Mouse (Mus musculus) adrenal gland, adult 18-20 months (tissue): Measurements from ENCODE around the gene Dock9. TPM values are rescaled to one million over a fixed set of nuclear protein-coding genes. Genes with fewer than 3 reads are reported as not detected.

ENCODE experiments used
- DNase-seq, 2 experiments: peaks; one replicate each; pipeline ENCODE4 v3.0.0; 2021 to 2022; ENCODE audit warnings: low spot score in 2 of 2
- total RNA-seq, 2 experiments: library from RNA; stranded (reverse); gene quantifications; 1 replicate in 1 of 2; 2 replicates in 1 of 2; pipeline ENCODE4 v1.2.3; 2021

Gene Dock9
- total RNA-seq, 2 experiments from 2014 or later = 19.7 to 24.3 TPM

DNA sequence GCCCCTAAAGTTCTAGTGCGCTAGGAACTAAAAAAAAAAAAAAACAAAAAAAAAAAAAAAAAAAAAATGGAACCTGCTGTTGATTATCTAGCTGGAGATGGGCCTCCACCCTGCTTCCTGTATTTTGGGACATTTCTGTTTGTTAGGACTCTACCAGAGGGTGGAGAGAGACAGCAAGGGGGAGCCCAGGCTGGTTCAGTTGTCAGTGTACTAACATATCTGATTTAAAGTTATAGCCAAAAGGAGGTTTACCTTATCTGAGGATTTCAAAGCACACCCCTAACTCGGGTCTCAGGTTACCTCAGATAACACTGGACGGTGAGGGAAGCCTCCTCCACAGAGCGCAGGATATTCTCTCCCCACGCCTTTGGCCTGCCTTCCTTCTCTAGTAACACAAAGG is 4.0 kb downstream of the Dock9 start:
- no peak for DNase-seq

DNA sequence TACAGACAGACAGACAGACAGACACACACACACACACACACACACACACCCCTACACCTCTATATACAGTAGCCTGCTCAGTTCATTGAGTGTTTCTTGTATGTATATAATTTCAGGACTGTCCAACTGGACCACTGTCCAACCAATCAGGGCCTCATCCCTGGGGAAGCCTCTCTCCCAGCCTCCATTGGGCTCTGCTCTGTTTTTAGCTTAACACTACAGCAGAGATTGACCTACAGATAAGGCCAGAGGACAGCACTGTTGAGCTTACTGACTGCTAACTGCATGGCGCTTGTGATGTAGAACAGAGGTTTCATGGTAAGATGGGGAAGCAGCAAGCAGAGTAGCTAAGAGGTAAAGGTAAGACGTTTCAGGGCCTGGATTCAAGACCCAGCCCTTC is 5.7 kb downstream of the Dock9 start:
- DNase-seq = no peak

DNA sequence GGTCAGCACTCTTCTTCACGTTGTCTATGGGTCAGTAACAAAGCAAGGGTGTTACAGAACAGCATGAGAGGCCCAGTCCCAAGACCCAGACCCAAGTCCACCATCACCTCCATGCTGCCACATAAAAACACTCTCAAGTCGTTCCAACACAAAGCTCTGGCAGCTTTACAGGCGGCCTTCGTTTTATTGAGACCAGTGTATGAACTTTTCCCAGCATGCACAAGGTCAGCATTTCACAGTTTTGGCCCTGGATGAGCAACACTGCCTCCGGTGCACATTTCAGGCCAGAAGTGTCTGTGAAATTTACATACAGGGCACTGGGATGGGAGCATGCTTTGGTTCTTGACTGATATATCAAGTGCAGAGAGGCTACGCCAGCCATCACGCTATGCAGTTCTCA is 6.5 kb downstream of the Dock9 start:
- no peak for DNase-seq

DNA sequence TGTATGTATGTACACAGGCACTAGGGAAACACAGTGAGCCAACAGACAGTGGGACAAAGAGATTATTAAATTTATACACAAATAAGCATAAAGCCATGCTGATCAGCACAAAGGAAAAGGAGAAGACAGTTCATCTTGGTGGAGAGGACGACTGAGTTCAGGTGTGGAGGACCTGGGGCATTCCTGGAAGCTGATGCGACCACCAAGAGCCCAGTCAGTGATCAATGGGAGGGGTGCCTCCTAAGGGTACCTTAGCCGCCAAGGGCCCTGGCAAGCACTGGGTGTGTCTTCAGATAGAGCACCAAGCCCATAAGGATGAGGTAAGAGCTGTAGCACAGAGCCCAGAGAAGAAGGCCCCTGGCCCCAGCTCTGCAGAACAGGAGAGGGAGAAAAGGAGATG is 8.4 kb downstream of the Dock9 start:
- no peak for DNase-seq

DNA sequence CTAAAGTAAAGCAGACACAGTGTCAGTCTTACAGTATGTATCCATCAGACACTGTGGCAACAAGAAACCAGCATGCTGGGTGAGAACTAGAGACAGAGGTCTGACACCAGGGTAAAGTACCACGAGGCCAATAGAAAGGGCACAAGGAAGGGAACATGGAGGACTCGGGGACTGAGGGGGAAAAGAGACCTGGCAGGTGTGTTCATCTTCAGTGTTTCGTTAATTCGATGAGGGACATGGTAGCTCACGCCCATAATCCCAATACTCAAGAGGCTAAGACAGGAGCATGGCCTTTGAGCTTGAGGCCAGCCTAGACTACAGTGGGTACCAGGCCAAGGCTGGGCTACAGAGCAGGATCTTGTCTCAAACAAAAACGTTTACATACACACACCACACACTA is 9.2 kb downstream of the Dock9 start:
- DNase-seq = no peak

DNA sequence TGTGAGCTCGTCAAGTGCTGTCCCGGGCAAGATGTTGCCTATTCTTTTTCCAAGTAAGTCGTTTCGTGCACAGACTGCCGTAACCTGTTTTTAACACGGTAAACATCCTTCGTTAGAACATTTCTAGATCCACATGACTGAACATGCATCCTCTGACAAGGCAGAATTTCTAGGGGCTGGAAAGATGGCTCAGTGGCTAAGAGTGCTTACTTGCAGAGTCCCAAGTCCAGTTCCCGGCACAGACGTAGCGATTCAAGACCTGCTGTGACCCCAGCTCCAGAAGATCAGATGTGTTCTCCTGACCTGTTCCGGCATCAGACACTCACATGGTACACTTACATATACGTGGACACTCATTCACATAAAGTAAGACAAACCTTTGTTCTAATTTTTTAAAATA is 10.2 kb downstream of the Dock9 start:
- no peak for DNase-seq

DNA sequence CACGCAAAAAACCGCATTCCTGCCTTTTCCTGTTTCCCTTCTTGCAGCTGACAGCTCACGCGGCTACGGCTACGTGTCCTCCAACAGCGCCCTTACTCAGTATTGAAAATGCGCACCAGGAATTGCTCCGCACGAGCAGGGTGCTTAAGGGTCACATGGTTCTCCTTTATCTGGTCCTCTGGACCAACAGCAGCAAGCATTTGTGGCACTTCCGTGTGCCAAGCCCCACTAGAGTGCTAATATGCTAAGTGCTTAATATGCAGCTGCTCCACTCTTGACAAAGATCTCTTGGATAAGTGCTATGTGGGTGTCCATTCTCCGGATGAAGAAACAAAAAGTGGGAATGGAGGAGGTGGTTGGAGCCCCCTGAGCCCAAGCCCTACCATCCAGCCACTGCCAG is 10.7 kb downstream of the Dock9 start:
- DNase-seq = no peak

DNA sequence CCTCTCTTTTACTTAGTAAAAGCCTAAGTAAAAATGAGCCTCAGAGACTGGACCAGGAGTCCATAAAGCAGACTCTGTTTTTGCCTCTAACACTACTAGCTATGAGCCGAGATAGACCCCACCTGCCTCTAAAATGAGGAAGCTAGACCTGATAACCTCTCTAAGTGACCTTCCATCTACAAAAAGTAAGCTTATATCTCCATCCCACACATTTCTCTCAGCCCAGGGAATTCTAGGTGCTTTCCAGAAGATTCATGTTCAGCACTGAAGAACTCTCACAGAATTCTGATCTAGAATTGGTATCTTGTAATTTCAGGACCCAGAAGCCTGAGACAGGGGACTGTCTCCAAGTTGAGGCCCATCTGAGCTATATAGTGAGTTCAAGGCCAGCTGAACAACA is 12.2 kb downstream of the Dock9 start:
- no peak for DNase-seq

DNA sequence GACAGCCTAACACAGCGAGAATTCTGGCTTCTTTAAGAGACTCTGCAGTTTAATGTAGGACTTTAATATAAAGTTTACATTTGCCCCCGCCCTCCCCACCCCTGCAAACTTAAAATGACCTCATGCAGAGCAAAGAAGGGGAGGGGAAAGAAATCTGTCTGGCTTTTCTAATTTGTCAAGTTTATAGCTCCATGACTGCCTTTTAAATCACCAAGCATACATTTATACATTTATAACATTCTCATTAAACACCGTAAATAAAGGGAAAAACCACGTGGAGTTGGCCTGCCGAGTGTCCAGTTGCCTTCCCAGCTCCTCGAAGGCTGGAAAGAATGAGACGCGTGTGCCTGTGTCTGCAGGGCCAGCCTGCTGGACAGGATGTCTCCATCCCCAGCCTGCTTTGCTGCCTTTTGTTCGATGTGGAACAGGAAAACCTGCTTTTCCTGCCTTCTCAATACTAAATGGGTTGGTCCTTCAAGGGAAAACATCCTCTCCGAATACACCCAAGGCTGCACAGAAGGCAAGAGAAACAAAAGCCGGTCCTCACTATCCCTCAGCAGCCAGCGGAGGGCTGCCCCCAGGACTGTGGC is 16.6 kb downstream of the Dock9 start:
- no peak for DNase-seq

DNA sequence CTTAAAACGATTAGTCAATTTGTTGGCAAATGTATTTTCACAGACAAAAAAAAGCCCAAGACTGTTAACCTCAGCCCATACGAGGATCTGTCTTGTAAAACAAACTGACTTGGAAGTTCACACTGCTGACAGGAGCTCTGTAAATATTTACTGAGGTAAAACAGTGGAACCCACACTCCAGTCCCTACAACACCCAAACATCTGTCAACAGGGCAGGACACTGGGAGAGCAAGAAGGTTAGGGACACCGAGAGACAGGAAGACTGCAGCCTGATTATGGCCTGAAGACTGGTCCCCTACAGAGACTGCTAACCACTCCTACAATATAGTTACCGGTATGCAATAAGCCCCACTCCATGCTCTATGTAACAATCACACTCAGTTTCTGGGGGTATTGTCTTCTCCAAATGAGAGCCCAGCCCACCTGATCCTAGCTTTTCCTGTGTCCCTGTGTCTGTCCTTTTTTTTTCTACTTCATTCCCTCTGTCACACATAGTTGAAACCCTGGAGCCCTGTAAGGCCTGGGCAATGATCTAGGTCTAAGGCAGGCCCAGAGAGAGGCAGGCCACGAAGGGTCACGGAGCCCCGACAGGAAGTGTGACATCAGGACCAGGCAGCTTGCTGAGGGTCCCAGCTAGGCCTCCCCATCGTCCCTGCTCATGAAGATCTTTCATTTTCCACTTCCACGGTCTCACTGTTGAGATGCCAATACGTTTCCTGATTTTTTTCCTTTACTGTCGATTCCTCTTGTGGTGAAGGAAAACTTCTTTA is 17.3 kb downstream of the Dock9 start:
- DNase-seq = no peak

DNA sequence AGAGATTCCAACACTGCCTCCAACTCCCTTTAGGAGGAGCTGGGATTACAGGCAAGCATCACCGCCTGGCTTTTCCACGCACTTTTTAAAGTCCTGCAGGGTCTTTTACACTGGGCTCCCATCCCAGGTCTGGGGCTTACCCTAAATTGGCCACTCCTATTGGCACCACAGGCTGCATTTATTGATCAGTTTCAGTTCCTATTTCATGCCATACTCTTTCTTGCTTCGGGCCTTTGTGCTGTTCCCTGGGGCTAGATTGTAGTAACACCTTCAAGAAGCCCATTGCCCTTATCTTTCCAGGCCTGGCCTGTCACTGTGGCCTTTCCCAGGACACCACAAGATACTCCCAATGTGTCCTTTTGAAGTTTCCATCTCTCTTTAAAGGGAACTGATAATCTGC is 18.0 kb downstream of the Dock9 start:
- DNase-seq = no peak

DNA sequence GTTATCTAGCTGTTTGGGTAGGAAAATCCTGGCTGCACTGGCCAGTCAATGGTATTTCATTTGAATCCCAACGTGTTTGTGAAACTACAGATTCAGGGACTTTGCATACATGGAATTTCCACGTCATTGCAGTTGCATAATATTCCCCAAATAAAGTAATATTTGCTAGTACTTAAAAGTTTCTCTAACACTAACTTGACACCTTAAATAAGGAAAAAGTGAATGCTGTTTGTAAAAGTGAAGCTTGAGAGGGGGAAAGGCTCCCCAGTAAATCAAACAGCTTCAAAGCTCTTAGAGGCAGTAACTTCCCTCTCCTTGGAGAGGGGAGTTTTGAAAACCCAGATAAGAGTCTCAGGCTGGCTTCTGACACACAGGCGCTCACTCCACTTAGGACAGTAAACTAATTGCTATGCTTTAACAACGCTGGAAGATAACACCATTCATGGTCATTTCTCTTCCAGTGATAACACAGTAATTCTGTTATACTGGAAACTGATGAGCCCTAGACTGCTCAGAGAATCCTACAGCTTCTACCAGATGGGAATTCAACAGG is 20.3 kb downstream of the Dock9 start:
- DNase-seq = no peak

DNA sequence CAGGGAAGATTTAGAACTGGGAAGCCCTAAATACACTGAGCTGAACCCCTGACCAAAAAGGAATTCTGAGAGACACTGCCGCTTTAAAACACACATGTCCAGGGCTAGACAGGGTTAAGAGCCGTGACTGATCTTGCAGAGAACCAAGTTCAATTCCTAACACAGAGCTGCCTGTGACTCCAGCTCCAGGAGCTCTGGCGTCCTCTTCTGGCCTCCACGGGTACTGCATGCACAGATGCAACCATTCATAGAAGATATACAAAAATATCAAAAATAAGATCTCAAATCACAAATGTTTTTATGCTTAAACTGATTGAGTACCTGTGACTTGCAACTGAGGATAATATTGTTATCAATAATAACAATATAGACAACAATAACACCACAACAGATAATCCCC is 20.9 kb downstream of the Dock9 start:
- DNase-seq = no peak

DNA sequence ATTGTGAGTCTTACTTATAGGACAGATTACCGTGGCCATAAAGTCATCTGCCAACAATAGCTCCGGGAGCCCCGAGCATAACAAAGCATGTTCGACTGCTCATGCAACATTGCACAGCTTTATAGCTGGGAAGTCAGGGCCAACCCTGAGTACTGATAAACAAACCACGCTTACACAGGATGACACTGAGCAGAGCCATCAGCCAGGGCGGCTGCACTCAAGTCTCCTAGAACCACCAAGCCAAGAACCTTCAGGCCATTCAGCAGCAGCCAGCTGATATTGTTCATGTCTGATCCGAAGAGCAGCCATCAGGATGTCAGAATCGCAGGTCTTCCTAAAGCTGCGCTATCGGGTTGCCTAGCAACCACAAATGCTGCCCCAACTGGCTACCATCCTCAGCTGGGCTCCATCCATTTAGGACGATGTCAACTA is 35.6 kb downstream of the Dock9 start:
- no peak for DNase-seq

DNA sequence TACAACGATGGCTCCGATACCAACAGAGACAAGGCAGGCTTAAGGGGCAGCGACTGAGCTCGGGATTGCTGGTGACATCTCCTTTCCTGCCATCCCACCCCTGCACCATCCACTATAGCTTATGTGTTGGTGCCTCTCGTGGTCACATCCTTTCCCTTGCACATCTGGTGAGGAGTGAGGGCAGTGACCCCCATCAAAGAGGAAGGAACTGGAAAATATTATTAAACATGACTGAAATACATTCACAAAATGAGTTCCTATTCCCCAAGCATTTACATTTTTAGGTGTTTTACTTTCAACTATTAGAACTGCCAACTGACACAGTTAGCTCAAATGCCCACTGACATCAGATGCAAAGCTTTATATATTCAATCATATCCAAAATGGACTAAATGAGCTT is 37.2 kb downstream of the Dock9 start:
- no peak for DNase-seq

DNA sequence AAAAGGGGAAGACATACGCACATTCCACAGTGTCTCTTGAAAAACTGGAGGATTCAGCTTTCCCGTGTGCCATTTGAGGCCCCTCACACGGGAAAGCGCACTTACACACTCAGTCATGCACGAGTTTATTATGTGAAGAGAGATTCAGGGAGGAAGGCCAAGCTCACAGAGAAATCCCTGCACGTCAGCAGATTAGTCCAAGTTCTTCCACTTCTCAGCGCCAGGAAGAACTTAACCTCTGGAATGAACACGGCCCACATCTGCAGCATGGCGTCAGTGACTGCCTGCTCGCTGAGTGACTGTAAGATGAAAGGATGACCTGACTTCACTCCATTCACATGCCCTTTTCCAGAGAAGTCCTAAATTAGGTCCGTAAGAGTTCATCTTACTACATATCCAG is 43.5 kb downstream of the Dock9 start:
- no peak for DNase-seq

DNA sequence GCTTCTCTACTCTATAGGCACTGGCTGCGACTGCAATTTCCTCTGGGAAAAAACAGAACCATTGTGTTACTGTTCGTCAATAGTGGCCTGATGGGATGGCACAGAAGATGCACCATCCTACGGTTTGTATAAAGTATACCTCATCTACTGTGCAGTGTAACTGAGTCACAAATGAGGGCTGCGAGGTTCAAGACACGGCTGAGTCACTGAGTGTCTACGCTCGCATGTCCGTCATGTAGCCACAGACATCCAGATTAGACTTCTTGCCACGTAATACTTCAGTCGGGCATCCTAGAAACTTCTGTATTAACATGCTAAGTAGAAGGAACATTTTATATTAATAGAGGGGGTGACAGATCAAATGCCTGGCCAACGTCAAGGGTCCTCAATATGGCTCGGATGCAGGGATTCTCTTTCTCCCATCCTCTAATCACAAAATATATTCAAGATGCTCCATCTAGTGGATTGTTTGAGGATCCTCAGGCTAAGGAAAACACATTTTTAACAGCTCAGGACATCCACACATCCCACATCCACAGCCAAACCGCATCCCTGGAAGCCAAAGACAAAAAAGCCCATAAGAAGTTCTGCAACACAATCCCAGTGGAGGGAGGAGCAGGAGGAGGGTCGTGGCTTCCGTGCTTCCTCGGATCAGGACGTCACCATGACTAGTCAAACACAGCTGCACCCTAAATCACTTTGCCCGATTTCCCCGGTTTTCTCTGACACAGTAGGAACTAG is 44.8 kb downstream of the Dock9 start:
- no peak for DNase-seq

DNA sequence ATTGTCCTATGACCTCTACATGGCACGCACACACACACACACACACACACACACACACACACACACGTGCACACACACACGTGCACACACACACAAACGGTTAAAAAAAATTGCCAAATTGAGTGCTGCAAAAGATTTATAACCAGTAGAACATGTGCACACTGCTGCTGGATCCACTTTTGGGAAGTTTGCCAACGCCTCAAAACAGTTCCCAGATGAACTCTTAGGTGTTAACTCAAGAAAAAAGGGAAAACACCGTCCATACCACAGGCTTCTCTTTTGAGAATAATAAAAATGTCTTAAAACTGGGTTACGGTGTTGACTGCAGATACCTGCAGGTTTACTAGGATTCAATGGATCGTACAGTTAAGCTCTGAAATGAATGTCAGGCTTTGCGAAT is 48.0 kb downstream of the Dock9 start:
- DNase-seq = no peak

DNA sequence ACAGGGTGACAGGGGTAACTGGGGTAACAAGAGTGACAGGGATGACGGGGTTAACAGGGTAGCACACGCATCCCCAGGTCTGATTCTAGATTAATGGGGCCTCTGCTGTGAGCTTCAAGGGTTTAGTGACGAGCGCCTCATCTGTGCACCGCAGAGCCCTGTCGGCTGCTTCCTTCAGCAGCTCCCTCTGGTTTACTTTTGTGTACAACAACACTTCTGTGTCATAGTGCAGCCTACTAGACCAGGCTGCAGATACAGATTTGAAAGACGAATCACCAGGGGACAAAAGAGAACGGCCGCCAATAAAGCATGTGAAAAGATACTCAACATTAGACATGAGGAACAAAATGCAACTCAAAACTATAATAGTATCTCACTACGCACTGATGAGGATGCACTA is 48.6 kb downstream of the Dock9 start:
- no peak for DNase-seq

DNA sequence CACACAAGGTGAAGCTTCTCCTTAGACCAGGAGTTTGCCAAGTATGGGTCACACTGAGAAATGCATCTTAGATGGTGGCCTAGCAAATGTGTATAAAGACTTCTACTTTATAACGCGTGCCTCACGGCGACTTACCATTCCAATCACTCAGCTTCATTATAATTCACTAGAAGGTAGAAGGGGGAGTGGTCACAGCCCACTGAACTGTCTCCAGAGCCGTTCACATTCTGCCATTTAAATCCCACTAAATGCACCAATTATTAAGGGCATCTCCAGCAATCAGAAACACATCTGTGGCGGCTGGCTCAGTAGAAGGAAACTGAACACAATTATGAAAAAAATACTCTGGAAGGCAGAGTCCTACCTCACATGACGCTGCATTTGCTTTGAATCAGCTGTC is 50.3 kb downstream of the Dock9 start:
- no peak for DNase-seq

DNA sequence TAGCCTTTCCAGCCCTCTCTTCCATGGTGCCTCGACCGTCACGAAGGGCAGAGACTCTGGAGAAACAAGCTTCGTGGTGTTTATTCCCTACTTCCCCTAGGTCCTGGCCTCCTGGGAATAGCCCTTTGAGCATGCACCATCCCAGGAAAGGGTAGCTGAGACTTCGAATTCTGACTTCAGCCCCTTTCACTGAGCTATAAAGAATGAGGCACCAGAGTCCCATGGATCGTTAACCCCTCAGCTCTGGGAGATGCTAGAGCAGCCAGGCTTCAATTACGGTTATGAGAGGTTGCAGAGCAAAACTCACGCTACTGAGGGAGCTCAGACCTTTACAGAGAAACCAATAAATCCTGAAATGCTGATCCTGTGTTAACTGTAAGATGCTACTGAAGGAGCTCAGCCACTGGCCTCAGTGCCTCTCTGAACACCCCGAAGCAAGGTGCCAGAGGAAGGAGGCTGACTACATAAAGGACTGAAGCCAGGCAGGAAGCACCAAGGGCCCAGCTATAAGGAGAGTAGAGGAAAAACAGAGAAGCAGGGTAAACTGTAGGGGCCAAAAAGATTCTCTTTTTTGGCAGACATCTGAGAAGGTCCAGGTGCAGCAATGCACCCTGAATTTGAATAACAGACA is 53.7 kb downstream of the Dock9 start:
- DNase-seq = no peak
